Mouse (Mus musculus): Measurements from ENCODE around the gene Ankrd55. TPM values are rescaled to one million over a fixed set of nuclear protein-coding genes. Genes with fewer than 3 reads are reported as not detected.

Gene Ankrd55
- total and polyA plus RNA-seq, 3 experiments: 1.1 to 2.2 (median 1.1) TPM

DNA sequence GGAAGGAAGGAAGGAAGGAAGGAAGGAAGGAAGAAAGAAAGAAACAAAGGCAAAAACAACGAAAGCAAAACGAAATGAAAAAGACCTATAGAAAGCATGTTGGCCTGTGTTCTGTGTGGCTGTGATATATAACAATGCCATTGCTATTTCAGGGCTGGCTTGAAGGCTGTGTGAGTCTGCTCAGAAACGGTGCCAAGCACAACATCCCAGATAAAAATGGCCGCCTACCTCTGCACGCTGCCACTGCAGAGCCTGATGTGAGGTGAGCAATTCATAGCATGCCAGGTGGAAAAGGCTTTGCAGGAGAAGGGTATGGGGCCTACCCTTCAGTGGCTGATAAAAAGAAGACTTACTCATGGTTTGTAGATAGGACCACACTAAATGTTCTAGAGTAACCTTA is 38.7 kb downstream of the Ankrd55 start:
- in situ Hi-C loops (cut with MboI; ENCODE audit: low pct_ligation_motif_present, low pct_unique_long_range_greater_than_20kb, low sequenced_read_pairs): no loop called here
- H3K9ac ChIP-seq (ENCODE audit: insufficient read depth, low read depth): no peak overlapping the region
- no peak for DNase-seq (ENCODE audit: extremely low read depth)
- dilution Hi-C loops (cut with MboI; ENCODE audit: extremely low pct_ligation_motif_present, extremely low pct_unique_long_range_greater_than_20kb, low sequenced_read_pairs): no loop called here
- no peak overlapping the region for H3K4me3 ChIP-seq (replicated peaks in 1 of 3; ENCODE audit: low read depth in 2 of 3, low read length in 2 of 3, poor library complexity in 1 of 3)
- H3K27ac ChIP-seq (ENCODE audit: insufficient read depth, low read depth): no peak overlapping the region
- no peak for TF ChIP-seq CTCF (conservative IDR thresholded peaks at IDR 0.05 in 1 of 2, IDR thresholded peaks at IDR 0.05 in 1 of 2; ENCODE audit: low read depth in 2 of 2, low read length in 2 of 2)
- TF ChIP-seq POLR2AphosphoS2 (IDR thresholded peaks at IDR 0.05; ENCODE audit: low read depth, low read length): no peak
- no peak for TF ChIP-seq MXI1 (IDR thresholded peaks at IDR 0.05; ENCODE audit: low read depth, low read length)
- TF ChIP-seq JUN (IDR thresholded peaks at IDR 0.05; ENCODE audit: insufficient read depth, low read depth, low read length): no peak
- no peak for TF ChIP-seq ZNF384 (IDR thresholded peaks at IDR 0.05; ENCODE audit: low read depth, low read length)
- TF ChIP-seq NRF1 (IDR thresholded peaks at IDR 0.05; ENCODE audit: low read depth, low read length): no peak
- no peak for TF ChIP-seq PAX5 (IDR thresholded peaks at IDR 0.05; ENCODE audit: low read length)
- no peak for TF ChIP-seq E2F4 (IDR thresholded peaks at IDR 0.05; ENCODE audit: insufficient replicate concordance, low read depth, low read length)
- TF ChIP-seq ZKSCAN1 (IDR thresholded peaks at IDR 0.05; ENCODE audit: borderline replicate concordance, low read depth, low read length): no peak
- TF ChIP-seq ZMIZ1 (IDR thresholded peaks at IDR 0.05; ENCODE audit: low read depth, low read length): no peak
- no peak for TF ChIP-seq HCFC1 (IDR thresholded peaks at IDR 0.05; ENCODE audit: low read depth, low read length)
- TF ChIP-seq MEF2A (IDR thresholded peaks at IDR 0.05; ENCODE audit: borderline replicate concordance, low read depth, low read length): no peak
- no peak for TF ChIP-seq SIN3A (IDR thresholded peaks at IDR 0.05; ENCODE audit: low read length)
- TF ChIP-seq USF1 (IDR thresholded peaks at IDR 0.05; ENCODE audit: low read depth, low read length): no peak
- TF ChIP-seq MAX (IDR thresholded peaks at IDR 0.05; ENCODE audit: low read length): no peak
- TF ChIP-seq POLR2A (IDR thresholded peaks at IDR 0.05; ENCODE audit: low read depth, low read length): no peak
- H3K4me1 ChIP-seq (ENCODE audit: control insufficient read depth in 1 of 2, insufficient read depth in 2 of 2): no peaks in the 10 kb centered on the region; a peak in 1 of 4 replicates
- H3K79me2 ChIP-seq (replicated peaks; ENCODE audit: control insufficient read depth, extremely low read depth, insufficient read depth, poor library complexity, severe bottlenecking): no peaks in the 10 kb centered on the region
- H3K36me3 ChIP-seq (replicated peaks in 1 of 2; ENCODE audit: control insufficient read depth in 1 of 2, insufficient read depth in 1 of 2, low read length in 1 of 2): no peaks in the 10 kb centered on the region
- H3K27me3 ChIP-seq (replicated peaks): no peaks in the 10 kb centered on the region
- no peak overlapping the region for H3K4me2 ChIP-seq (ENCODE audit: insufficient read depth, low read depth, poor library complexity, severe bottlenecking)
- no peaks in the 10 kb centered on the region for H3K9me3 ChIP-seq (replicated peaks; ENCODE audit: low read length)

DNA sequence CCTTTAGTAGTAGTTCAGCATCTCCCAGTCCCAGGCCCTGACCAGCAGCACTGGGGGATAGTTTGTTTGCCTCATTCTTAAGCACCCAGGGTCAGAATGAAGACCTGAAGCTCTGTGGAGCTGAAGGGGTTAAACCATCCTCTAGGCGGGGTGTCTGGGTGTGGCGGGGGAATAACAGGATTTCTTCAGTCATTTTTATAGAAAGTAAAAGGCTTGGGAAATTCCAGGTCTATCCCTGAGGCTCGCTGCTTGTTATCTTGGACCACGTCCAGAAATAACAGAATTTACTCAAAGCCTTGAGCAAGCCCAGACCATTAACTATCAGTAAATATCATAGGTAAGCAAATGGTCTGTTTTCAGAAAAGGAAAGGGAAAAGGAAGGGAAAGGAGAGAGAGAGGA is 39.3 kb downstream of the Ankrd55 start:
- Histone ChIP-seq H3K4me2 (ENCODE audit: insufficient read depth, low read depth, poor library complexity, severe bottlenecking) (no peak overlapping the region), H3K27me3 (replicated peaks) (no peaks in the 10 kb centered on the region), H3K9ac (ENCODE audit: insufficient read depth, low read depth) (no peak overlapping the region), H3K27ac (ENCODE audit: insufficient read depth, low read depth) (no peak overlapping the region), H3K79me2 (replicated peaks; ENCODE audit: control insufficient read depth, extremely low read depth, insufficient read depth, poor library complexity, severe bottlenecking) (no peaks in the 10 kb centered on the region), H3K4me3 (replicated peaks in 1 of 3; ENCODE audit: low read depth in 2 of 3, low read length in 2 of 3, poor library complexity in 1 of 3) (no peak overlapping the region), H3K9me3 (replicated peaks; ENCODE audit: low read length) (no peaks in the 10 kb centered on the region), H3K4me1 (ENCODE audit: control insufficient read depth in 1 of 2, insufficient read depth in 2 of 2) (no peaks in the 10 kb centered on the region; a peak in 1 of 4 replicates), H3K36me3 (replicated peaks in 1 of 2; ENCODE audit: control insufficient read depth in 1 of 2, insufficient read depth in 1 of 2, low read length in 1 of 2) (no peaks in the 10 kb centered on the region)
- in situ Hi-C loops (cut with MboI; ENCODE audit: low pct_ligation_motif_present, low pct_unique_long_range_greater_than_20kb, low sequenced_read_pairs) (no loop called here), dilution Hi-C loops (cut with MboI; ENCODE audit: extremely low pct_ligation_motif_present, extremely low pct_unique_long_range_greater_than_20kb, low sequenced_read_pairs) (no loop called here)
- TF ChIP-seq ZNF384 (IDR thresholded peaks at IDR 0.05; ENCODE audit: low read depth, low read length): no peak
- TF ChIP-seq BHLHE40 (IDR thresholded peaks at IDR 0.05; ENCODE audit: low read depth, low read length): no peak
- TF ChIP-seq ZMIZ1 (IDR thresholded peaks at IDR 0.05; ENCODE audit: low read depth, low read length): no peak
- TF ChIP-seq ELF1 (IDR thresholded peaks at IDR 0.05; ENCODE audit: low read depth, low read length): no peak
- TF ChIP-seq KAT2A (IDR thresholded peaks at IDR 0.05; ENCODE audit: insufficient replicate concordance, low read length): no peak
- no peak for TF ChIP-seq NRF1 (IDR thresholded peaks at IDR 0.05; ENCODE audit: low read depth, low read length)
- TF ChIP-seq SMC3 (IDR thresholded peaks at IDR 0.05; ENCODE audit: low read depth, low read length): no peak
- TF ChIP-seq MEF2A (IDR thresholded peaks at IDR 0.05; ENCODE audit: borderline replicate concordance, low read depth, low read length): no peak
- no peak for TF ChIP-seq CTCF (conservative IDR thresholded peaks at IDR 0.05 in 1 of 2, IDR thresholded peaks at IDR 0.05 in 1 of 2; ENCODE audit: low read depth in 2 of 2, low read length in 2 of 2)
- TF ChIP-seq JUN (IDR thresholded peaks at IDR 0.05; ENCODE audit: insufficient read depth, low read depth, low read length): no peak
- no peak for TF ChIP-seq USF1 (IDR thresholded peaks at IDR 0.05; ENCODE audit: low read depth, low read length)
- TF ChIP-seq ZKSCAN1 (IDR thresholded peaks at IDR 0.05; ENCODE audit: borderline replicate concordance, low read depth, low read length): no peak
- no peak for TF ChIP-seq TCF12 (IDR thresholded peaks at IDR 0.05; ENCODE audit: low read depth, low read length)
- no peak for TF ChIP-seq RCOR1 (conservative IDR thresholded peaks at IDR 0.05; ENCODE audit: low read depth, low read length)
- TF ChIP-seq POLR2AphosphoS2 (IDR thresholded peaks at IDR 0.05; ENCODE audit: low read depth, low read length): no peak
- no peak for TF ChIP-seq NELFE (IDR thresholded peaks at IDR 0.05; ENCODE audit: low read depth, low read length)
- TF ChIP-seq CHD2 (IDR thresholded peaks at IDR 0.05; ENCODE audit: low read length): no peak
- TF ChIP-seq JUND (conservative IDR thresholded peaks at IDR 0.05; ENCODE audit: low read depth, low read length): no peak
- TF ChIP-seq PAX5 (IDR thresholded peaks at IDR 0.05; ENCODE audit: low read length): no peak
- no peak for DNase-seq (ENCODE audit: extremely low read depth)
